Mouse (Mus musculus): ENCODE measurements at regions not wholly inside any gene's neighbourhood (a gene's known extent, or its start where the extent isn't known, plus 50 kb on each side); places are given as distances from the start of the nearest gene placed in this dataset.

DNA sequence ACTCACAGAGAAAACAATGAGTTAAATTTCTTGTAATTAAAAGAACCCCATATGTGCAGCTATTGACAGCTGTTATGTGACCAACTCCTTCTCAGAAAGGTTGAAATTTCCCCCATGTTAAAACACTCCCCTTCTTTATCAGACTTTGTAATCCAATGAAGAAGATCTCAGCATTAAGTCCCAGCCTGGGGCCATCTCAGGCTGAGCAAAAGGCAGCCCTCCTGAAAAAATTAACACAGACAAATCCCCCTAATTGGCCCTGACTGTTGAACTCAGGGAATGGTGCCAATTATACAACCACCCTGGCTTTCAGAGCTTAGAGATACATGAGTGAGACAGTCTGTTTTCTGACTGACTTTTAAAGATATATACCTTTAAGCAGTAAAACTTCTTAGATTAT is 454.9 kb upstream of the Atp11b start:
- intact Hi-C loops (cut with DNase I) = no loop called here
- no peak for DNase-seq

DNA sequence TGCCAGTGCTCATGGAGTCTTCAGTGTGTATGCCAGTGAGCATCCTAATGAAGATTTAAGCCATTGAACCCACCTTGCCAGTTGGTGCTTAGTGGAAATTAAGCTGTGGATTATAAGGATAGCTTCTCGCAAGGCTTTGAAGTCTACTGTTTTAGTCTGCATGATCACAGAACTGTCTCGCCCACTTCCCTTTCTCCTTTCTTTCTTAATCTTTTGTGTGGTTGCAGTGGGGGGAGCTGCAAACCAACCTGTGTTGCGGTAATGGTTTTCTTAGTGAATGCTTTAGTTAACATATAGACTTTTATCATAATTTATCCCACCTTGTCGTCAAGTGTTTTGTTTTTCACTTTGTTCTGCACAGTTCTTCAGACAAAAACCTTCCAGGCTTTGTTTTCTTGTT is 447.9 kb upstream of the Atp11b start:
- no peak for DNase-seq
- intact Hi-C loops (cut with DNase I) = no loop called here

DNA sequence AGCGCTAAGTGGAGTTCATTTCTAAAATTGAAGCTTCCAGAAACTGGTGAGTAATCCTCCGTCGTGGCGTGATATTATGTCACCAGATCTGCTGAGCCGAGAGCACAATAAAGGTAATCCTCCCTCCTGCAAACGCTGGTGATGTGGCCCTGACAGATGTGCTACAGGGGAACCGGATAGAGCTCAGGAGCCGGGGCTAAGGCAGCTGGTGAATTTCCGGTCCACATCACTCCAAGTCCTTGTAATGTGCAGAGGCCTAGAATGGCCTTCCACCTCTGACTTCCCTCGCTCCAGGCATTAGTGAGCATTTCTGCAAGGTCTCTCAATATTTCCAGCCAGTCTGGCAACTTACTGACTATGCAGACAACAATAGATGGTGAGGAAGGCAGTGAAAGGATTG is 439.7 kb upstream of the Atp11b start:
- no peak for DNase-seq
- intact Hi-C loops (cut with DNase I) = no loop called here

DNA sequence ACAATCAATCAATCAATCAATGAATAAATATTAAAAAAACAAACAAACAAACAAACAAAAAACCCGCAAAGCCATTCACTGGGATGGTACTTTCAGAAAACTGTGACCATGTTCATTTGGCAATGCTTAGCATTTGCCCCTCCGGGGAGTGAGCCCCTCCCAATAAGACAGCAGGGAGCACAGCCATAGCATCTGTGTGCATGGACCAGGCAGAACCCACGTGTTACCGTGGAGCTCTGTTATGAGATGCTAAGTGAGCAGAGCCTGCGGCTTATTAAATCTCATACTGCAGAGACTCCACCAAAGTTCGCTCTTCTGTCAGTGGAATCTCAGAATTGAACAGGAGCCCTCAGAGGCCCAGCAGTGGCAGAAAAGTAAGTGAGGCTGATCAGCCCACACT is 438.7 kb upstream of the Atp11b start:
- intact Hi-C loops (cut with DNase I) = no loop called here
- DNase-seq = no peak

DNA sequence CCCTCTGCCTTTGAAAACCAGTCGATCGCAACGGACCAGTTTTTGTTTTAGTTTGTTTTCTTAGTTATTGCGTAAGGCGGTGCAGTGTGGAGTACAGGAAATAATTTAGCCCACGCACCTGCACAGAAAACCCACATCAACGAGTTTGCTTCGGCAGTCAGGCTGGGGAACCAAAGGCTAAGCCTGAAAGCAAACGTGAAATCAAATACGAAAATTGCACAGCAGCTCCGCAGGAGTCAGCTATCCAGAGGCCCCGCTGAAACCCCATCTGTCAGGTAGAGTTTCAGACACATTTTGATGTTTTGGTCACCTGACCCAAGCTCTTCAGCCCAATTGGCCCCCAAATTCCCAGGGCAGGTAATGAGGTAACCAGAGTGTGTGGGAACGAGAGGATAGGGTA is 435.6 kb upstream of the Atp11b start:
- intact Hi-C loops (cut with DNase I) = no loop called here
- DNase-seq = no peak

DNA sequence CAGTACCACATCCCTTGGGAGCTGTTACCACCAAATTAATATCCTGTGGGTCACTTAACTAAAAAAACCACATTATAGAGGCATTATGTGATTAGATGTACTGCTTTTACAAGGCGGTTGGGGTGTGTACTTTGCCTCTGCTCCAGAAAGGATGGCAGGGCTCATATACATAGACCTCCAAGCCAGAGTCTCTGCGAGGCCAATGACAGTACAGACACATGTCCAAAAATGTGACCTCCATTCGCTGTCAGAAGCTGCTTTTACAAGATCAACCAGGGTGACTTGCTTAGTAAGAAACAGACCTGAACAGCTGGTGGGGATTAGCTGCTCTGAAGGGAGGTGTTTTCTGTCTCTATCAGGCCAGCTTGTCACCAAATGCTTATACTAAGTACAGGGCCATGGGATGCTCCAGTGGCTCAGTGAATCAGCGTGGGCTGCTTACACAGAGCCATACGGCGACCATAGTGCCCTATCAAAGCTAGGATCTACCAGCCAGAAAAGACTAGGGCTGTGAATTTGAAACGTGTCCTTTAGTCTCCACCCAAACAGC is 433.0 kb upstream of the Atp11b start:
- intact Hi-C loops (cut with DNase I) = no loop called here
- peak in 1 of 2 experiments; percentile 12 for DNase-seq

DNA sequence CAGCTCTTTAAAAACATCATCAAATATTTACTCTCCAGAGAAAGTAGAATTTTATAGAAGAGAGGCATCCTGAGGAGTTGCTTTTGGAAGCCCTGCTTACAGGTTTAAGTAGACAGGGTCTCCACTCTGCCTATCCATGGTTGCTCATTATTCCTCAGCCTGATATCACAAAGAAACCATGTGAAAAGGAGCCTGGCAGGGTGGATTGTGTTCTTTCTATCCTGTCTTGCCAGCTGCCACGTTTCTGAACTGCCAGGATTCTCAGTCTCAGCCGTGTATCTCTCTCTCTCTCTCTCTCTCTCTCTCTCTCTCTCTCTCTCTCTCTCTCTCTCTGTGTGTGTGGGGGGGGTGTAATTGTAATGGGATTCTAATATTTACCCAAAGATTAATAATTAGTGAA is 431.9 kb upstream of the Atp11b start:
- intact Hi-C loops (cut with DNase I) = loop anchor here (2.0 kb wide), 1 partner anchor 673 kb away; no protein-coding TSS in a partner anchor
- no peak for DNase-seq

DNA sequence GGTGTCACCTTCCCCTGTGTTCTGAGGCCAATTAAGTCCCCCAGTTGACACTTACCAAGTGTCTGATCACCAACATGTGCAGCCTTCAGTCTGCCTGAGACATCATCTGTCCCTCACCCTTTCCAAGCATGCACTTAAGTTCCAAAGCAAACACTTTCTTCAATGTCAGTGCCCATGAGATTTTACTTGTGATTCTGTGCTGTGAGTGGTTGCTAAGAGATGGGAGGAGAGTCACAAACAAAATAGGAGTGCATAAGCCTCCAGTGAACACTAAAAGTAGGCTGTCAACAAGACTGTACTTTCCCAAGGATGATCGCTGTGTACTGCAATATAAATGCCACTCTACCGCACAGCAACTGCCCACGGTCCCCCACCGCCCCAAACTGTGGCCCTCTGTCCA is 431.0 kb upstream of the Atp11b start:
- no peak for DNase-seq
- intact Hi-C loops (cut with DNase I) = loop anchor here (2.0 kb wide), 1 partner anchor 674 kb away; no protein-coding TSS in a partner anchor

DNA sequence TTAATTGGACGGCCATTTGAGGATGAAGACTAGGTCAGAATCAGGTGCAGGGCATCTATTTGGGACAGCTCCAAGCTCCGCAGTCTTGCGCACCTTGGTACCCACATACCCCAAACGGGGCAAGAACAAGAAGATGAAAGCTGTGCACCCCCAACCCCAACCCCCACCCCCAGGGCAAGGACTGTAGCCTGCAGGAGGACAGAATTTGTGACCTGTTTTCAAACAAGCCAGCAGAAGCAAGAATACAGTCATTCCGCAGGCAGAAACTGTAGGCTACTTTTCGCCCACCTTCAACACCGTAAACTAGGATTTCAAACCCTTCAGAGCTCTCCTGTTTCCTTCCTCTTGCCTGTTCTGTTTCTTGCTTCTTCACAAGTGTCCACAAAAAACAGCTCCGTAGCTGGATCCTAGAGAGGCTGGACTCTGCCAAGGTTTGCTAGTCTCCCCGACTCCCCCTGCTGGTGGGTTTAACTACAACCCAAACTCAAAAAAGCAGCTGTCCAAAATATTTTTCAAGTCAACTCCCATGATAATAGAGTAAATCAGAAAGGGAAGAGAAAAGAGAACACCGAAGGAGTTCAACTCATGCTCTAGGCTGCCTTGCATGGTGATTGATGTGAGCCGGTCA is 430.3 kb upstream of the Atp11b start:
- intact Hi-C loops (cut with DNase I) = loop anchor here (2.0 kb wide), 1 partner anchor 675 kb away; no protein-coding TSS in a partner anchor
- peak; percentile 41 to 65 for DNase-seq

DNA sequence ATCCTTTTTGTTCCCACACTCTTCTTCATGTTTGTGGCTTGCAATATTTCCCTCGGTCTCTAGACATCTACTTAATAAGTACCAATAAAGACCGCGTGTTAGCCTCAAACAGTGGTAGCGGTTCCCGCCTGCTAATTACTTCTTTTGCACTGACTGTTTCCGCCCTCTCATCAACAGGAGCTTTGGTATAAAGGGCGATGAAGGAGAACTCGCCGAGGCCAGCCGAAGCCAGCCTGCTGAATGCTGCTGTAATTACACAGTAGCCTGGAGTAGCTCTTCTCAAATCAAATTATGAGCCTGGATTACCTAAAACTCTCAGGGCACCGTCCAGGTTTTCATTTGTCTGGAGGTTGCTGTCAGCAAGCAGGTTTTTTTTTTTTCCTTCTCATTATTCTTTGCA is 429.7 kb upstream of the Atp11b start:
- no peak for DNase-seq
- intact Hi-C loops (cut with DNase I) = no loop called here

DNA sequence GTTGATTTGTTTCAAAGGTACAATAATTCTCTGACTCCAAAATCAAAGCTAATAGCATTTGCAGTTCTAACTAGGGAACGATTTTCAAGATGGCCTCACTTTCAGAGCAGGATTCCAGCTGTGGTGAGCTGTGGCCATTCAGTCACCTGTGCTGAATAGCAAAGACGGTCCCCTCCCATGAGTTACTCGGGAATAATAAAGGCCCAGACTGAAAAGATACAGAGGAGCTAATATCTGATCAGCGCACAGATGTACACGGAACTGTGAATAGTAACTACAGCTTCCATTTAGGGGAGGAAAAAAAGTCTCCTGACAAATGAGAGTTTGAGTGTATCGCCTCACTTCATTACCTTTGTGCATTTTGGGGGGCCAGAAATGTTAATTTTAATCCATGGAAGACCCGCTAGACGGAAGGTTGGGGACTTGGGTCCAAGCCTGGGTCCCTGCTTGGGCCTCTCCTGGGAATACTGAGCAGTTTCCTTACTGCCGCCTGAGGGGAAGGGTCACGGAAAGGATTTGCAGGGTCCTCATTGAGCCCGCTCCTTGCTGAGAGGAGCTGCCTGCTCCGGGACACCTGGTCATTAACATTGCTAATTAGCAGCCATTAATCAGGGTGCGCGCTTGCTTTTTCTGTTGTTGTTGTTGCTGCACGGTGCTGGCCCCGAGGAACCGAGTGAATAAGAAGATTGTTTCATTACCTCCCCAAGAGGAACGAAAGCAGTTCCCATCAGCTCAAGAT is 421.2 kb upstream of the Atp11b start:
- intact Hi-C loops (cut with DNase I) = no loop called here
- no peak for DNase-seq

DNA sequence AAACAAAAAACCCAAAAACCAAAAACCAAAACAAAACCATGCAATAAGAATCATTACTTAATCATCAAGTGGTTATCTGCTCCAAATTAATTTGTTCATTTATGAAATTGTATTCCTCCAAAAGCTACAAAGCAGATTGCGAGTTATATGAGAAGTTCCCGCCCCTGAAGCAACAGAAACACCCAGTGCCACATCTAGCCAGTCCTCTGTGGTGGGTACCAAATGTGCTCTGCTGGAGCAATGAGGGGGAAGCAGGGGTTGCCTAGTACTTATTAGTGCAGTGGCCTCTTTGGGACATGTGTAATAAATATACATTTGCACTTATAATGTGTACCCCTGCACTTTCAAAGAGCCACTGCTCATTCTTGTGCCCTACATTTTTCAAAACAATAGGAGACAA is 419.9 kb upstream of the Atp11b start:
- intact Hi-C loops (cut with DNase I) = no loop called here

DNA sequence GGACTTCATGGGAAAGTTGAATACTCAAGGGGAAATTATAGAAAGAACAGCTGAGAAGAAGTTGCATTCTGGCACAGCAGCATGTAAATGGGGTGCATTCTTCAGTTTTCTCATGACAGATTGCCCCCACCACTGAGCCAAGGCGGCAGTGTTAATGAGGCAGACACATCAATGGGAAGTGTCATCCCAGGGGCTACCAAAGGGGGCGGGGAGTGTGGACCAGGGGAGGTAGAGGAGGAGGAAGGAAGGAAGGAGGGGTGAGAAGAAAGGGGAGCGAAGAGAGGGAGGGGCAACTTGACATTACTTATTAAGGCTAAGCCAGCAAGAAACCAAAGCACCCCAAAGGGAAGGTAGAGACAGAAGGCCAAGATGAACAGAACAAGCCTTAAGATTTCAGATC is 419.4 kb upstream of the Atp11b start:
- intact Hi-C loops (cut with DNase I) = no loop called here
- no peak for DNase-seq

More for the DNA sequence above, 419.9 kb upstream of the Atp11b start:
- DNase-seq = no peak

DNA sequence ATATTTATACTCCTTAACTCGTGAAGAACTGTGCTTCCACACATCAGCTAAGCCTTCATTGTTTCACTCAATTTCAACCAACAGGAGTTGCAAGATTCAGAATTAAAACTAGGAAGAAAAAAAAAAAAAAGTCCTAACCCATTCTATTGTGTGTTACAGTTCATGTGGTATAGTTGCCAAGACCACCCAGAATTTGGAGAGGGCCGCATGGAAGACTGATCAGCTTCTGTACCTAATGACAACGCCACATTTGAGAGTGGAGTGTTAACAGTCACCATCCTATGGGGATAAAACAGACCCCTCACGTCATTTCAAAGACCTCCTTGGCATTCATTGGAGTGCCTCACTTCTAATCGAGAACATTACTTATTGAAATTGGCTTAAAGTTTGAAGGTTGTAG is 418.1 kb upstream of the Atp11b start:
- intact Hi-C loops (cut with DNase I) = no loop called here
- no peak for DNase-seq

DNA sequence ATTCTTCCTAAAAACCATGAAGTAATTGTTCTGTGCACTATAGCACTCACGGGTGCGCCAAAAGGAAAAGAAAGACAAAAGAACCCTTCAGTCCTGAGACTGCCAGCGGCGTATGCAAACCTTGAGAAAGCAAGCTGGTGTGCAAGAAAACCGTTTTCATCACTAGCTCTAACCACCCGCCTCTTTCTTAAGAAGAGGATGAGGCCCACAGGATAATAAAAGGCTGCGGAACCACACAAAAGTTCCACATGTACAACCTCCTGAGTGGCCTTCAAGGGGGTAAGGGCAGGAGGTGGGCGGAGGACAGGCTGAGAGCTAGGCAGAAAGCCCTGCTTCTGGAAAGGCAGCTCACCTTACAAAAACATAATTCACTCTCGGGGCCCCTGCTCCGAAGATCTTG is 413.4 kb upstream of the Atp11b start:
- intact Hi-C loops (cut with DNase I) = no loop called here
- no peak for DNase-seq

DNA sequence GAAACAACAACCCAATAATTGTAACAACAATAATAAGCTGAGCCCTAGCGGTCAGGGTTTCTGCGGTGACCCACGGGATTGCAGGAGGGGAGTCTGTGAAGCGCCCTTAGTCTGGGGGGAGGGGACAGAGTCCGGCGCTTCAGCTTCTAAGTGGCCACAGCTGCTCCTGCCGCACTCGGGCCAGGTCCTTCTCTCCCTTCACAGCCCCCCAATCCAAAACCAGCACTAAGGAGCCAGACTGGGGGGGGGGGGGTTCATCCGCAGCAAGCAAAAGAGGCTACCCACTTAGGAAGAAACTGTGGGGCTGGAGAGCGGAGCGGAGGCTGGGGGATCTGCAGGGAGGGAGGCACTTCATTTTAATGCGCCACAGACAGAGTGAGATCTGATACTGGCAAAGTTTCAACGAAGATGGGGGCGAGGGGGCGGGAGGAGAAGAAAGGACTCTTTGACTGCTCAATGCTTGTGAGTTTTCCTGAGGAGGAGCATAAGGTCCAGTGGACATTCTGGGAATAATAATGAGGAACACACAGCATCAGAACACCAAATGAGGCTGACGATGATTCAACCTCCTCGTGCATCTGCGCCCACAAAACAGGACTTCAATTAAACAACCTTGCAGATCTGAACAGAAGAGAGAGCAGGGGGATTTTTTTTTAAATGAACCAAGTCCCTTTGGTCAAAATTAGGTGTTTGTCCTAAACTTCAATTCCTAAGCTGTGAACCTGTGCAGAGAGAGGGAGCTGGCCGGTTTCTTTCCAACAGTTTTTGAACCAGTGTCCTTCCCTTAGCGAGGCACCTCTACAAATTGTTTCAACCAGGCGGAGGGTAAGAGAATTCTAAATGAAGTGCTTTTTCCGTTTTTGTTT is 412.7 kb upstream of the Atp11b start:
- intact Hi-C loops (cut with DNase I) = no loop called here
- peak in 1 of 2 experiments; percentile 16 for DNase-seq

DNA sequence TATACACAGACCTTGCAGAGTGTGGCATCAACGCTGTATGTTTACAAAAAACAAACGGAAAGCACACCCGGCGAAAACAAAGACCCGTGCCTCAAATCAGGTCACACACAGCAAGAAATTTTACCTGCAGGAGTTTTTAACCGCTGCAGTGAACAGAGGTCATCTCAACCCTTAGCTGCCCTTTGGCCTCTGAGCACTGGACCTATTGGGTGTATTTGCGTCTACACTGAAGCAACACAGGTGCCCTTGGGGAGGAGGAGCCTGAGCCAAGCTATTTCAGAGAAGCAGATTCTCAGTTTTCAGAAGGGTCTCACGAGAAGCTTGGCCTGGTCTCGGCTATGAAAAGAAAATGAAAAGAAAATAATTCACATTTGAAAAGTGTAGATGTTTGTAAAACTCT is 412.1 kb upstream of the Atp11b start:
- DNase-seq = no peak
- intact Hi-C loops (cut with DNase I) = no loop called here

DNA sequence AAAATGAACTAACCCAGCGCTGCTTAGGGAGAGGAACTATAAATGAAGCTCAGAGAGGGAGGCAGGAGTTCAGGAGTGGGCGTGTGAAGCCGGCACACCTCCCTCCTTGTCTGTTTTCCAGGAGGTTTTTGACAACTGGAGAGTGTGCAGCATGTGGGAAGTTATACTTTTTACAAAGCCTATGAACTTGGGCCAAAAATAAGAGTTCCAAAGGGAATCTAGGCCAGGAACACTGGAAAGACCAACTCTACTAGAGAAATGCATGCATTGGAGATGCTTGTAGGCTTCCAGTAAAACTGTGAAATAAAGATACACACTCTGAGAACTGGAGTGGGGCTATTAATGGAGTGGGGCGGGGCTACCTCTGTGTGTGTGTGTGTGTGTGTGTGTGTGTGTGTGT is 411.3 kb upstream of the Atp11b start:
- intact Hi-C loops (cut with DNase I) = no loop called here
- DNase-seq = no peak

DNA sequence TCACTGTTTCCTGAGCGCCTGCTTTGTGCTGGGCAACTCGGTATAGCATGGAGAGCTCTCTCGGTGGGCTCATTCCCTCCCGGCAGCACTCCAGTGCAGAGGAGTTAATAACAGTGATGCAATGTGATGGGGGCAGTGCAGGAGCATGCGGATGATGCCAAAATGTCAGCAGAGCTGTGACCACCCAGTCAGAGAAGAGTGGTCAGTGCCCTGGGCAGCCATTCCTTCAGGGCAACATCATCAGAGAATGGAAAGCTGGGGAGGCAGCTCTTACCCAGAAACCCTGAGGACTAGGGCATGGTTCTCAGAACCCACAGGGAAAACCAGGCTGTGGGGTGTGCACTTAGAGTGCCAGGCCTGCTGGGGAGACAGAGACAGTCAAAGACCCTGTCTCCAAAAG is 410.0 kb upstream of the Atp11b start:
- no peak for DNase-seq
- intact Hi-C loops (cut with DNase I) = no loop called here

DNA sequence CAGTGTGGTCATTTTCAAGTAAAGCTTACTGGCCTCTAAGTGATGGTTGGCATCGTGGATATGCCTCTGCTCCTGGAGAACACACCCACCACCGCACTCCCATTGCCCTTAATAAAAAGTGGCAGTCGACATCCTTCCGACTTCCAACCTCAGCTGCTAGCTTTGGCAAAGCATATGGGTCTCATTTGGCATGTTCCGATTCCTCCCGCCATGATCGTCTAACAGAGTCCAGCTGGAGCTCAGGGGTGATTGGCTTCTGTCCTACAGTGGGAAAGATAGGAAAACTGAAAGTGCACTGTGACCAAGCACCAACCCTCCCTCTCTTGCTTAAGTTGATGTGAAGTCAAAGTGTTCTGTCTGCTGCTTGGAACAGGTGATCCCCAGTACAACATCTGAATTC is 404.8 kb upstream of the Atp11b start:
- DNase-seq = no peak
- intact Hi-C loops (cut with DNase I) = no loop called here

DNA sequence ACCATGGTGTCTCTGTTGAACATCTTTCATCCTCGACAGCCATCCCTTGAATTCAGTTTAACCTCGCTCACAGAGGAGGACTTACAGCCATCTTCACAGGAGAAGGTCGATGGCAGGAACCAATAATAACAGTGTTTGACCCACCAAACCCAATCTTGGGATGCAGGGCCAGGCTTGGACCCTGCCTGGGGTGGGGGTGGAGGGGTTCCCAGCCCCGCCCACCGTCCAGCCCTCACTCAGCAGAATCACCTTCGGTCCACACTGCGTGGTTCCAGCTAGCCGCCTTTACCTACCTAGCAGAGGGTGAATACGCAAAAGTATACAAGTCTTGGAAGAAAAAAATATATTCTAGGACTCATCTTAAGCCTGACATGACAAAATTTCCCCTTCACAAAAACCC is 400.5 kb upstream of the Atp11b start:
- no peak for DNase-seq
- intact Hi-C loops (cut with DNase I) = no loop called here

Measured in heart, postnatal 14 days (tissue).